Mouse (Mus musculus) embryonic facial prominence, embryonic 14.5 days (tissue): Measurements from ENCODE around the gene Nrf1. TPM values are rescaled to one million over a fixed set of nuclear protein-coding genes. Genes with fewer than 3 reads are reported as not detected.

ENCODE experiments used
- ATAC-seq: fragments of 200-750 bp; cut with Nextera tagmentation; 2 replicates; pipeline ENCODE4 v1.8.0; 2017; ENCODE audit warnings: low read depth, moderate number of reproducible peaks, moderate TSS enrichment
- DNase-seq: peaks from one replicate; pipeline ENCODE4 v3.0.0-alpha.2; 2015; ENCODE audit warnings: low spot score
- H3K27ac ChIP-seq: fragments of 300-500 bp; sonication (generic); replicated peaks from 2 replicates; pipeline ENCODE4 v1.5.1; 2014; ENCODE audit warnings: low read depth, mild to moderate bottlenecking, low read length, moderate library complexity
- H3K27me3 ChIP-seq: fragments of 300-500 bp; sonication (generic); replicated peaks from 2 replicates; pipeline ENCODE4 v1.6.1; 2014; ENCODE audit warnings: low read length; ENCODE audit not compliant: control insufficient read depth, insufficient read depth
- H3K36me3 ChIP-seq: fragments of 300-500 bp; sonication (generic); 2 replicates; pipeline ENCODE4 v1.6.1; 2014; ENCODE audit warnings: low read length, mixed read lengths; ENCODE audit not compliant: control insufficient read depth, insufficient read depth
- H3K4me1 ChIP-seq: fragments of 300-500 bp; sonication (generic); 2 replicates; pipeline ENCODE4 v1.6.1; 2014; ENCODE audit warnings: antibody characterized with exemption, low read length; ENCODE audit not compliant: control insufficient read depth, insufficient read depth
- H3K4me2 ChIP-seq: fragments of 300-500 bp; sonication (generic); 2 replicates; pipeline ENCODE4 v1.6.1; 2014; ENCODE audit warnings: low read depth, mild to moderate bottlenecking, low read length, moderate library complexity, mixed read lengths
- H3K4me3 ChIP-seq: fragments of 300-500 bp; sonication (generic); 2 replicates; pipeline ENCODE4 v1.5.1; 2014; ENCODE audit warnings: low read depth, mild to moderate bottlenecking, low read length
- H3K9ac ChIP-seq: fragments of 300-500 bp; sonication (generic); 2 replicates; pipeline ENCODE4 v1.6.1; 2014; ENCODE audit warnings: low read depth, mild to moderate bottlenecking, low read length, moderate library complexity, mixed read lengths
- H3K9me3 ChIP-seq: fragments of 300-500 bp; sonication (generic); 2 replicates; pipeline ENCODE4 v1.6.1; 2016; ENCODE audit warnings: low read length; ENCODE audit not compliant: control insufficient read depth
- WGBS: fragments of 180-500 bp; shearing (Covaris S2); extraction: QIAGEN DNeasy Blood & Tissue Kit; methylation state at CpG from one replicate; pipeline ENCODE4 v1.1.7; 2014; 5-methylcytosine and 5-hydroxymethylcytosine counted together
- polyA plus RNA-seq: library from polyadenylated mRNA; unstranded; fragments of >200 nt; fragmentation: Nextera tagmentation; extraction: Ambion mirVana; gene quantifications from 2 replicates; pipeline ENCODE4 v1.2.1, GENCODE M21; 2014

The Nrf1 gene
- polyA plus RNA-seq, 1 experiment from 2014 or later, result 43.9 TPM

- H3K27me3 ChIP-seq, result peaks cover 94% of the 10 kb centered on the region
- H3K27ac ChIP-seq, result no peak overlapping the region
- peaks cover 7% of the 10 kb centered on the region; the same call in 1 of the 2 replicates for H3K4me1 ChIP-seq
- H3K9ac ChIP-seq, result no peak overlapping the region
- no peak overlapping the region for H3K4me3 ChIP-seq
- H3K4me2 ChIP-seq, result no peak overlapping the region
- H3K9me3 ChIP-seq, result 0 out of 2 replicates have a peak, but pooled peaks cover 4% of the 10 kb centered on the region
- H3K36me3 ChIP-seq, result no peaks in the 10 kb centered on the region
- 4% methylated on average over 14 of the region's 14 CpGs for WGBS
- ATAC-seq (no peak), DNase-seq (peak; percentile 57)
Observed at GRCm38 (mm10) chr6:30177305-30177704, 129.5 kb downstream of the Nrf1 start.

GRCm38 (mm10) chr6:30178023-30178639 is 130.3 kb downstream of the Nrf1 start:
- Histone ChIP-seq H3K27me3 (peaks cover 86% of the 10 kb centered on the region), H3K36me3 (no peaks in the 10 kb centered on the region), H3K27ac (no peak overlapping the region), H3K4me1 (peaks cover 6% of the 10 kb centered on the region; the same call in 1 of the 2 replicates), H3K9me3 (0 out of 2 replicates have a peak, but pooled peaks cover 4% of the 10 kb centered on the region), H3K9ac (no peak overlapping the region), H3K4me2 (peak overlapping the region; percentile 22; the same call in 1 of the 2 replicates), H3K4me3 (0 out of 2 replicates have a peak overlapping the region, but pooled peaks have one; percentile 10)
- DNase-seq (no peak), ATAC-seq (no peak)
- WGBS, result 4% methylated on average over 27 of the region's 27 CpGs

GRCm38 (mm10) chr6:30179046-30179445 is 131.3 kb downstream of the Nrf1 start:
- Histone ChIP-seq H3K36me3 (no peaks in the 10 kb centered on the region), H3K4me3 (no peak overlapping the region), H3K4me2 (no peak overlapping the region), H3K9ac (no peak overlapping the region), H3K27me3 (peaks cover 77% of the 10 kb centered on the region), H3K4me1 (no peaks in the 10 kb centered on the region; the same call in 1 of the 2 replicates), H3K9me3 (0 out of 2 replicates have a peak, but pooled peaks cover 4% of the 10 kb centered on the region), H3K27ac (no peak overlapping the region)
- DNase-seq (no peak), ATAC-seq (no peak)
- 17% methylated on average over 11 of the region's 11 CpGs for WGBS

- Histone ChIP-seq H3K4me3 (no peak overlapping the region), H3K36me3 (no peaks in the 10 kb centered on the region), H3K4me2 (no peak overlapping the region), H3K9me3 (0 out of 2 replicates have a peak, but pooled peaks cover 4% of the 10 kb centered on the region), H3K4me1 (no peaks in the 10 kb centered on the region), H3K27ac (no peak overlapping the region), H3K27me3 (peaks cover 64% of the 10 kb centered on the region), H3K9ac (no peak overlapping the region)
- WGBS, result 26% methylated on average over 2 of the region's 2 CpGs
- DNase-seq (no peak), ATAC-seq (no peak)
Observed at GRCm38 (mm10) chr6:30180321-30180720, 132.5 kb downstream of the Nrf1 start.

- Histone ChIP-seq H3K4me2 (no peak overlapping the region), H3K4me1 (no peaks in the 10 kb centered on the region)
- WGBS, result 40% methylated on average over 6 of the region's 6 CpGs
Observed at GRCm38 (mm10) chr6:30182038-30182437, 134.2 kb downstream of the Nrf1 start.

GRCm38 (mm10) chr6:30183624-30184023 is 135.8 kb downstream of the Nrf1 start:
- 0 out of 2 replicates have a peak, but pooled peaks cover 4% of the 10 kb centered on the region for H3K9me3 ChIP-seq
- DNase-seq (no peak), ATAC-seq (no peak)
- no peak overlapping the region for H3K4me2 ChIP-seq
- no peak overlapping the region for H3K4me3 ChIP-seq
- H3K36me3 ChIP-seq, result no peaks in the 10 kb centered on the region
- H3K27ac ChIP-seq, result no peak overlapping the region
- 72% methylated on average over 4 of the region's 4 CpGs for WGBS
- H3K4me1 ChIP-seq, result no peaks in the 10 kb centered on the region
- peaks cover 32% of the 10 kb centered on the region for H3K27me3 ChIP-seq
- no peak overlapping the region for H3K9ac ChIP-seq

More at GRCm38 (mm10) chr6:30182038-30182437, 134.2 kb downstream of the Nrf1 start:
- DNase-seq, result no peak
- H3K9ac ChIP-seq, result no peak overlapping the region
- H3K9me3 ChIP-seq, result 0 out of 2 replicates have a peak, but pooled peaks cover 4% of the 10 kb centered on the region
- no peaks in the 10 kb centered on the region for H3K36me3 ChIP-seq
- H3K27me3 ChIP-seq, result peaks cover 48% of the 10 kb centered on the region
- no peak overlapping the region for H3K27ac ChIP-seq
- no peak for ATAC-seq
- no peak overlapping the region for H3K4me3 ChIP-seq

- no peak overlapping the region for H3K9ac ChIP-seq
- H3K27ac ChIP-seq, result no peak overlapping the region
- no peaks in the 10 kb centered on the region for H3K36me3 ChIP-seq
- 77% methylated on average over 11 of the region's 11 CpGs for WGBS
- DNase-seq (no peak), ATAC-seq (no peak)
- no peak overlapping the region for H3K4me3 ChIP-seq
- no peak overlapping the region for H3K4me2 ChIP-seq
- no peaks in the 10 kb centered on the region for H3K27me3 ChIP-seq
- no peaks in the 10 kb centered on the region for H3K9me3 ChIP-seq
- 0 out of 2 replicates have a peak, but pooled peaks cover 3% of the 10 kb centered on the region for H3K4me1 ChIP-seq
Observed at GRCm38 (mm10) chr6:30195656-30196055, 147.9 kb downstream of the Nrf1 start.

- DNase-seq, result no peak
- H3K27ac ChIP-seq, result no peak overlapping the region
- H3K4me1 ChIP-seq, result 0 out of 2 replicates have a peak, but pooled peaks cover 3% of the 10 kb centered on the region
- WGBS, result 74% methylated on average over 8 of the region's 8 CpGs
- no peak overlapping the region for H3K4me3 ChIP-seq
- no peaks in the 10 kb centered on the region for H3K27me3 ChIP-seq
- H3K9ac ChIP-seq, result no peak overlapping the region
- no peak for ATAC-seq
- H3K36me3 ChIP-seq, result no peaks in the 10 kb centered on the region
- H3K9me3 ChIP-seq, result no peaks in the 10 kb centered on the region
- H3K4me2 ChIP-seq, result no peak overlapping the region
Observed at GRCm38 (mm10) chr6:30196143-30196542, 148.4 kb downstream of the Nrf1 start.
